Mouse (Mus musculus) left cerebral cortex, adult 2 months (tissue): Measurements from ENCODE around the gene Hif1an. TPM values are rescaled to one million over a fixed set of nuclear protein-coding genes. Genes with fewer than 3 reads are reported as not detected.

Experiments used
- DNase-seq, 2 experiments: peaks; one replicate each; pipeline ENCODE4 v3.0.0; 2021 to 2022; ENCODE audit warnings: low spot score in 2 of 2, mixed read lengths in 1 of 2; ENCODE audit errors: extremely low spot score in 1 of 2
- H3K27ac ChIP-seq: fragments of 200-600 bp; 2 replicates; pipeline ENCODE4 v1.8.1; 2022
- H3K4me3 ChIP-seq: fragments of 200-600 bp; 2 replicates; pipeline ENCODE4 v1.8.1; 2022
- CTCF ChIP-seq: fragments of 200-600 bp; IDR thresholded peaks from 2 replicates; pipeline ENCODE4 v1.8.1; 2022; ENCODE audit warnings: antibody characterized with exemption, mild to moderate bottlenecking, moderate library complexity
- intact Hi-C: fragments of 180-260 bp; cut with DNase I; formaldehyde crosslinking; loops from one replicate; pipeline ENCODE4 v1.15.1; 2025
- total RNA-seq, 2 experiments: library from RNA; stranded (reverse); gene quantifications; 2 replicates each; pipeline ENCODE4 v1.2.3; 2021

Hif1an gene
- total RNA-seq, 2 experiments from 2014 or later: 33.6 to 35.3 TPM

DNA sequence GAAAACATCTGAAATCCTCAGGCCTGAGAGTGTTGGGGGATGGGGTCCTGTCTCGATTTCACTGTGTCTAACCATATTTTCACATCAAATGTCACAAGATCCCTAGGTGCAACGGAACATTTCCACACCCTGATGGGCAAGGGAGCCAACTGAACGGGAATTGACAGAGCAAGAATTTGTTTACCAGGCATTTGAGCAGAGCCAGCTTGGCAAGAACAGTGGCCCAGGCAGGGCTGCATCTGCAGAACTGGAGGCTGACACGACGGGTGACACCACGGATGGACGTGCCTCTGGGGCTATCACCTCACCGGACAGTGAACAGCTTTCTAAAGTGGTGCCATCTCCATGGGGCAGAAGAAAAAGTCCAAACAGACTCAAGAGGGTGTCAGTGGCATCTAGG, 25.2 kb upstream of the Hif1an start:
- Histone ChIP-seq H3K27ac (no peak overlapping the region), H3K4me3 (no peak overlapping the region)
- TF ChIP-seq CTCF: no peak
- intact Hi-C loops: loop anchor here (5.0 kb wide), 1 partner anchor 345 kb away; the partner anchor contains the start of gene Pkd2l1
- DNase-seq: no peak

DNA sequence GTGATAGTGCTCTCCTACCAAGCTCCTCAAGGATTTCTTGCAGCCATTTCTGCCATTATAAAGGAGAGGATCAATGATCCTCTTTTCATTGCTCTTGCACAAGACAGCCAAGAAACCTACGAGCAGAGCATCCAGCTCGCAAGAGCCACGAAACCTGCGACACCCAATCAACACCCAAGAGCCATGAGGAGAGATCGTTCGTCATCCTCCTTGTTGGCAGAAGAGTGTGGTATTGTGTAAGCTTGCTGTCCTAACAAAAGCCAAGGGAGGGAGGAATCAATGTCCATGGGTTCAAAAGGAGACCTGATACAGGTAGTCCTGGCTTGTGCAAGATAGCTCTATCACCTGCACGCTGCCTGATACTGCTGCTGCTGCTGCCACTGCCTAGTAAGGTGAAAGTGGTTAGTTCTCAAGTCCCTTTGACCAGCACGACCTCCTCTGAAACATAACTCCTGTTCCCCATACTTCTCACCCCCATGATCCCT, 19.9 kb upstream of the Hif1an start:
- no peak for TF ChIP-seq CTCF
- Histone ChIP-seq H3K4me3 (no peak overlapping the region), H3K27ac (no peak overlapping the region)
- intact Hi-C loops: no loop called here
- DNase-seq: no peak

DNA sequence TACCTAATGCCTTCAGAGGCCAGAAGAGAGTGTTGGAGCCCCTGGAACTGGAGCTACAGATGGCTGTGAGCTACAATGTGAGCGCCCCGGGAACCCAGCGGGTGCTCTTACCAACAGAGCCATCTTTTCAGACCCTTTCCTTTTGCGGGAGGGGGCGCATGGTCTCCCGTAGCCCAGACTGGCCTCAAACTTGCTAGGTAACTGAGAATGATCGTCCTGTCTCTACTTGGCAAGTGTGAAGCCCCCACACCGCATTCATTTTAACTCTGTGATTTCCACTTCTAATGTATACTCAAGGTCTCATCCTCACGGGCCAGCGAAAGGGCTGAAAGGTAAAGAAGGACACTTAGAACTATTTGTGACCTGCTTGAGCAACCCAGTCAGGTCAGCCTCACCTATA, 18.3 kb upstream of the Hif1an start:
- DNase-seq: no peak
- H3K4me3 ChIP-seq: no peak overlapping the region
- intact Hi-C loops: loop anchor here (2.0 kb wide), 1 partner anchor 172 kb away; no protein-coding TSS in a partner anchor
- TF ChIP-seq CTCF: no peak
- no peak overlapping the region for H3K27ac ChIP-seq

DNA sequence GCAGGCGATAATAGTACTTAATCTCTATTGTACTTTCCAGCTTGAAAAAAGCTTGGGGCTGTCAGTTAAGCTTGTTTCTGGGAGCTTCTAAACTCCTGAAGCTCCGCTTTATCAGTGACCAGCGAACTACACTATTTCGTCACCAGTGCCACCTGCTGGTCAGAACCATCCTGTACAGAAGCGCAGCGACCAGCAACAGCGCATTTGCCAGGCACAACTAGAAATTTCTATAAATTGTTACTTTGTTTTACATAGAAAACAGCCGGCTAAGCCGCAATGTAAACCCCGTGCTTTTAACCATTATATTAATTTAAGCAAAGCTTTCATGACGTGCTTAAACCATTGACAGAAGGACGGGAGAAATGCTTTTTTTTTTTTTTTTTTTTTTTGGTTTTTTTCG, 17.9 kb upstream of the Hif1an start:
- Histone ChIP-seq H3K27ac (no peak overlapping the region), H3K4me3 (no peak overlapping the region)
- peak; percentile 58 to 64 for DNase-seq
- intact Hi-C loops: loop anchor here (2.0 to 5.0 kb wide), 2 partner anchors 172 to 297 kb away; no protein-coding TSS in a partner anchor
- peak; percentile 79 for TF ChIP-seq CTCF

DNA sequence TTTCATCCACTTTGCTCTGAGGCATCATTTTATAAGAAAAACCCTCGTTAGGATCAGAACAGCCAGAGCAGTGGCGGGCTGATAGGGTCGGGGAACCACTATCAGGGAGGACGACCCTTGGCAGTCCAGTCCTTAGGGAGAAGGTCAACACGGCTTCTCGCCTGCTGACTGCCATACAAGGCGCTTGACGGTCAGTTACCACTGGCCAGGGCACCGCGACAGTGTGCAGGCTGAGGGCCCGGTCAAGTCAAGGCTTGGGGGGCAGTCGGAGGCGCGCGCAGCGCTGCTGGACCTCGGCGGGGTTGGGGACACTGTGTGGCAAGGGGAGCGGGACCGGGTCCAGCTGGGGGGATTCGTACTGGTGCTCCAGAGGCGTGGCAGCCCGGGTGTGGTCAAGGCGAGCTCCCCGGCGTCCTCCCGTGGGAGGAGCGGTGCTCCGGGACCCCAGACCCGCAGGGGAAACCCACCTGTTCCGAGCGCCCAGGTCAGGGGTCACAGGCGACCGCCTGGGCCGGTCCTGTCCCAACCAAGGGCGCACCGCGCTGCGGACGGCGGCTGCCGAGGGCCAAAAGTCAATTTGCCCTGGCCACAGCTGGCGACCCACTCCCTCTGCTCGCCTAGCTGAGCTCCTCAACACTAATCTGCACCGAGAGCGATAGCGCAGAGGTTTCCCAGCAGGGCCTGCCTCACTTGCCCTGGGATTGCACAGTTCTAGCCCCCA, 17.2 kb upstream of the Hif1an start, which contains the start of gene Sec31b:
Sec31b (minus strand) TSS at position 544 of the 721 bp plus-strand sequence.
- peak in 1 of 2 experiments; percentile 17 for DNase-seq
- Histone ChIP-seq H3K27ac (no peak within 1 kb of the TSS), H3K4me3 (peak within 1 kb of the TSS; percentile 42)
- no peak for TF ChIP-seq CTCF
- intact Hi-C loops: loop anchor here (2.0 to 5.0 kb wide), 2 partner anchors 173 to 298 kb away; no protein-coding TSS in a partner anchor

DNA sequence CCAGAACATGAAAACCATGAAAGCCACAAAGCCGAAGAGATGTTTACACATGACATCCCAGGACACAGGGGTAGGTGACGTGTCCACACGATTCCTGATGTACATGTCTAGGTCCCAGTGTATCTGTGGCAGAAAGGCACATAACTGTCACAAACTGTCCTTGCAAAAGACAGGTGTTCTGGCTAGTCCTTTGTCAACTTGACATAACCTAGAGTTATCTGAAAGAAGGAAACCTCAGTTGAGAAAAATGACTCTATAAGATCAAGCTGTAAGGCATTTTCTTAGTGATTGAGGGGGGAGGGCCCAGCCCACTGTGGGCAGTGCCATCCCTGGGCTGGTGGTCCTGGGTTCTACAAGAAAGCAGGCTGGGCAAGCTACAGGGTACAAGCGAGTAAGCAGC, 9.9 kb upstream of the Hif1an start, which contains the start of gene Gm20538:
Gm20538 (minus strand) TSS at position 101 of the 400 bp plus-strand sequence.
- TF ChIP-seq CTCF: no peak
- intact Hi-C loops: no loop called here
- no peak within 1 kb of the TSS; the same call in 1 of the 2 replicates for H3K4me3 ChIP-seq
- H3K27ac ChIP-seq: no peak within 1 kb of the TSS
- DNase-seq: no peak

DNA sequence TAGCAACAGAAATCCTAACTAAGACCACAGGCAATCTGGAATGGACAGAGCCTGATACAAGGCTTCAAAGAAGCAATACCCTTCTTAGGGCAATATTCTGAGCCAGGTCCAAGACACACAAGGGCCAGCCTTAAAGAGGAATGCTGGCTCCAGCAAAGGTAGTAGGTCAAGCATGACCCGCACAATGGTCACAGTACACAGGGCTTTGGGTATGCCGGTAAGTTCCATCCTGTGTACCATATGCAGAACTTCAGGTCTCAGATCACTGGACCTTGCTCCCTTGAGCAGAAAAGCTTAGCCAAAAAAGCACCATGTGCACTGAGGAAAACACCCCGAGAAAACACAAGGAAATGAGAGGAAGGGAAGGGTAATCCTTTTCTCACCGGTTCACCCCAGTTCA, 9.4 kb upstream of the Hif1an start:
- intact Hi-C loops: no loop called here
- Histone ChIP-seq H3K4me3 (no peak overlapping the region), H3K27ac (no peak overlapping the region)
- DNase-seq: no peak
- no peak for TF ChIP-seq CTCF

DNA sequence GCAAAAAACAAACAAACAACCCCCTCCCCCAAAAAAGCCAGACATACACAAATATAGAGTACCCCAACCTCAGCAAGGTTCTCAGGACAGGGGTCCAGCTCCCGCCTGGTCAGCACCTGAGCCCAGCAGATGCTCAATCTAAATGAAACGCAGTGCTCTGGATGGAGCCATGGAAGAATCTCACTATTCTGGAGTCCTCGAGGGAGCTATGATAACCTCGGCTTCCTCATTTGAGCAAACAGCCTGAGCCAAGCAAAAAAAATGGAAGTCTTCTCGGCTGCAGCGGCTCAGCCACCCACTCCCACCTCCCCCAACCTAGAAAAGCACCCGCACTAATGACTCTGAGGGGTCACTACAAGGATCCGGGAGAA, 8.2 kb upstream of the Hif1an start:
- TF ChIP-seq CTCF: no peak
- H3K4me3 ChIP-seq: peak overlapping the region; percentile 85
- peak overlapping the region; percentile 87 for H3K27ac ChIP-seq
- DNase-seq: peak in 1 of 2 experiments; percentile 20
- intact Hi-C loops: no loop called here

DNA sequence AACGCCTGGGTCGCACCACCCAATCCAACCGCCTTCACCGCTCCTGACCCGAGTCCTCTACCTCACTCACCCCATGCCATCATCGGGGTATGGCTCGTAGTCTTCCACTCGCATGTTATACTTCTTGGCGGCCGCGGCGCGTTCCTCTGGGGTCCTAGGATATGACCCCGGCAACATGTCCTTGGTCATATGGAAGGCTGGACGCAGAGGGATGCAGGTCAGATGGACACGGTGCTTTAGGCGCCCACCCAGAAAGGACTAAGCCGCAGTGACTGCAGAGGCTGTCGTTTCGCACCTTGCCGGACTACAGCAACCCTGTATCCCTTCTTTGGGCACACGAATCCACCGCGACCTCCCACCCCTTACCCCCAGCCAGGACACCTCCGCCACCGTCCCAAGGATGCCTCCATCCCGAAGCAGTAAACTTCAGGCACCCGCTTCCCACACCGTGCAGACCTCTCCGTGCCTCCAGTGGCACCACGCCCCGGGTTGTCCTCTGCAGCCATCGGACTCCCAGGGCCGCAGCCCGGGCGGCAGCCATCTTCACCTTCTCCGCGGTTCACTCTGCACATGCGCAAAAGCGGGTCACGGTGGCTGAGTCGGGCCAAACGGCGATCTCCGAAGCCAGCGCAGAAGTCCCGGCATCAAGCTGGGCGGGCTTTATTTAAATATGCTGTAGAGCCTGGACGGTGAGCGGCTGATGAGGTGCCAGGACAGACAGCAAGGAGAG, 7.6 kb upstream of the Hif1an start, which contains the start of gene Ndufb8:
Ndufb8 (minus strand) TSS at position 580 of the 730 bp plus-strand sequence.
- Histone ChIP-seq H3K4me3 (peak within 1 kb of the TSS; percentile 85), H3K27ac (peak within 1 kb of the TSS; percentile 87)
- TF ChIP-seq CTCF: no peak
- DNase-seq: peak; percentile 94 to 98
- intact Hi-C loops: no loop called here

DNA sequence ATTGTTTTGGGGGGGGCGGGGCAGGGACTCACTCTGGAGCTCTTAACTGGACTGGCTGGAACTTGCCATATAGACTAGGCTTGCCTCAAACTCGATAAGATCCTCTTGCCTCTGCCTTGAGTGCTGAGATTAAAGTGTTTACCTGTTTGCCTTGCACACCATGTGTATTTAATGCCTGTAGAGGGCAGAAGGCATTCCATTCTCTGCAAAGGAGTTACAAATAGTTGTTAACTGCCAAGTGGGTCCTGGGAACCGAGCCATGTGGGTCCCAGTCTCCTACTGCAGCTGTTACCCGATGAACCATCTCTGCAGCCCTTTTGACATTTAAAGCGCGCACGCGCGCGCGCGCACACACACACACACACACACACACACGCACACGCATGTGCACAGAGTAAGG, 1.4 kb downstream of the Hif1an start:
- intact Hi-C loops: no loop called here
- Histone ChIP-seq H3K27ac (no peak overlapping the region), H3K4me3 (no peak overlapping the region)
- DNase-seq: no peak
- TF ChIP-seq CTCF: no peak

DNA sequence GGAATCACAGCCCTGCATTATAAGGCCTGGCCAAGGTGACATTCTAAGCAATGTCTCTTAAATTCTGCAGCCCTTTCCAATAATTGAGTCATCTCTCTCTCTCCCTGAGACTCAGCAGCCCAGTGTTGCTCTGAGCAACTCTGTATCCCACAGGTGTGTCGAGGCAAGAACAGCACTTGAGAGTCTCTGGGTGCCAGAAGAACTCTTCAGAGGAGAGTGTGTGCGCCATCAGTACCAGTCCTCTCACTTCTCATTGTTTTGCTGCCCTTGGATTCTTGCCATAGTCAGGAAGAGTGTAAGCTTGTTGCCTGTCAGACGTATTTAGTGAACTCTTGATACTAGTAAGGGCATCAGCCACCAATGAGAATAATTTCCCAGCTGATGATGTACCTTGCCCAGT, 5.1 kb downstream of the Hif1an start:
- Histone ChIP-seq H3K4me3 (no peak overlapping the region), H3K27ac (no peak overlapping the region)
- no peak for TF ChIP-seq CTCF
- intact Hi-C loops: no loop called here
- DNase-seq: no peak

DNA sequence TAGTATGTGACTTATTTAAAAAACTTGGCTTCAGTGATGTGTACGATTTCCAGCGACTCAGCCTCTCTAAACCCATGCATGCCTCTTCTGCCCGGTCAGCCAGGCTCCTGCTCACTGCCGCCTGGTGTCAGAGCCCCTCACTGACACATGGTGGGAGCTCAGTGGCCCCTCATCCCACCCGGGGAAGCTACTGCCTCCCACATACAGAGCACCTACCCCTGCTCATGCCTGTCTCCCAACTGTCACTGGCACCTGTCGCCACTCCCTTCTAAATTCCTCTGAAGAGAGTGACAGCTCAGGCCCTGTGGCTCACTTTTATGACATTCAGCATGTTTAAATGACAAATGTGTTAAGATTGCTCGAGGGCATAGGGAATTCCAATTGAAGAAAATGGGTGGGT, 13.6 kb downstream of the Hif1an start:
- TF ChIP-seq CTCF: no peak
- H3K27ac ChIP-seq: no peak overlapping the region
- intact Hi-C loops: no loop called here
- DNase-seq: no peak
- no peak overlapping the region for H3K4me3 ChIP-seq
